Mouse (Mus musculus) liver, embryonic 14.5 days (tissue): ENCODE measurements at regions not wholly inside any gene's neighbourhood (a gene's known extent, or its start where the extent isn't known, plus 50 kb on each side); places are given as distances from the start of the nearest gene placed in this dataset.

Experiments
- CTCF ChIP-seq: IDR thresholded peaks from 2 replicates; pipeline ENCODE4 v1.5.1; 2016; ENCODE audit warnings: antibody characterized with exemption, low read depth, control low read depth
- EP300 ChIP-seq: IDR thresholded peaks from 2 replicates; pipeline ENCODE4 v1.6.1; 2016; ENCODE audit warnings: antibody characterized with exemption, low read depth

DNA sequence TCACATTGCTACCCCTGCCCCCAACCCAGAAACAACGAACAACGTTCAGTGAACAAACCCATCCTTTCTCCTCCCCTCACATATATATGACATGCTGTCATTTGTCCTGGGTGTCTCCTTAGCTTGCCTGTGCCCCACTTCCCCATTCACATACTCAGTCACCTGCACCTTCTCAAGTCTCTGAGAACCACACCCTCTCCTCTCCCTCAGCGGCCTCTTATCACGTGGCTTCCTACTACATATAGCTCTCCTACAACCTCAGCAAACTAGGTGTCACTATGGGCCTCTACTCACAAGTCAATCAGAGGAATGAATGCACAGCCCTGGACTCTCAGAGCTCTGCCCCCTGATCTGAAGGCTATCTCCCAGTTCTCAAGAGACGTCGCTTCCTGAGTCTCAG lies 459.2 kb upstream of the Cdh11 start:
- TF ChIP-seq CTCF (no peak), EP300 (no peak)
